Mouse (Mus musculus) hindlimb bud, embryonic 11.5 days (tissue): ENCODE measurements around the gene AU021092.

Experiments
- DNase-seq: peaks from one replicate; pipeline ENCODE4 v3.0.0-alpha.2; 2012; ENCODE audit warnings: low read depth, low spot score; ENCODE audit errors: extremely low spot score

Gene AU021092

GRCm38 (mm10) chr16:5214126-5214525, 8.0 kb downstream of the AU021092 start:
- no peak for DNase-seq

GRCm38 (mm10) chr16:5212150-5212549, 9.9 kb downstream of the AU021092 start:
- DNase-seq: no peak

GRCm38 (mm10) chr16:5210365-5210764, 11.7 kb downstream of the AU021092 start:
- no peak for DNase-seq

- no peak for DNase-seq
Measured at GRCm38 (mm10) chr16:5206051-5206450, 16.0 kb downstream of the AU021092 start.

- no peak for DNase-seq
Measured at GRCm38 (mm10) chr16:5205431-5205970, 16.6 kb downstream of the AU021092 start.

GRCm38 (mm10) chr16:5203668-5204433, 18.2 kb downstream of the AU021092 start, which contains the start of gene Nagpa:
Nagpa (minus strand) TSS chr16:5204012.
- peak; percentile 81 for DNase-seq

- no peak for DNase-seq
Measured at GRCm38 (mm10) chr16:5203200-5203599, 18.9 kb downstream of the AU021092 start.

GRCm38 (mm10) chr16:5202681-5203080, 19.4 kb downstream of the AU021092 start:
- DNase-seq: peak; percentile 33

GRCm38 (mm10) chr16:5195080-5195479, 27.0 kb downstream of the AU021092 start:
- peak; percentile 30 for DNase-seq

GRCm38 (mm10) chr16:5186234-5186633, 35.9 kb downstream of the AU021092 start:
- DNase-seq: no peak

GRCm38 (mm10) chr16:5185691-5186090, 36.4 kb downstream of the AU021092 start:
- DNase-seq: no peak

GRCm38 (mm10) chr16:5184956-5185355, 37.1 kb downstream of the AU021092 start:
- DNase-seq: no peak

- DNase-seq: no peak
Measured at GRCm38 (mm10) chr16:5184101-5184500, 38.0 kb downstream of the AU021092 start.

GRCm38 (mm10) chr16:5183310-5183975, 38.7 kb downstream of the AU021092 start:
- DNase-seq: no peak

GRCm38 (mm10) chr16:5172636-5173035, 49.5 kb downstream of the AU021092 start:
- no peak for DNase-seq

- no peak for DNase-seq
Measured at GRCm38 (mm10) chr16:5168829-5169228, 53.3 kb downstream of the AU021092 start.

- no peak for DNase-seq
Measured at GRCm38 (mm10) chr16:5168038-5168437, 54.1 kb downstream of the AU021092 start.

GRCm38 (mm10) chr16:5164327-5164726, 57.8 kb downstream of the AU021092 start:
- DNase-seq: no peak
